Mouse (Mus musculus): ENCODE results near the gene Mrps10. TPM values are rescaled to one million over a fixed set of nuclear protein-coding genes. Genes with fewer than 3 reads are reported as not detected.
"Not testable (repeated sequence)": the region's sequence is repeated elsewhere in the genome, so short reads cannot be mapped to it uniquely, and the experiment has no call there.

Mrps10 gene
- polyA plus RNA-seq, 1 experiment from 2014 or later: 72.9 TPM

DNA sequence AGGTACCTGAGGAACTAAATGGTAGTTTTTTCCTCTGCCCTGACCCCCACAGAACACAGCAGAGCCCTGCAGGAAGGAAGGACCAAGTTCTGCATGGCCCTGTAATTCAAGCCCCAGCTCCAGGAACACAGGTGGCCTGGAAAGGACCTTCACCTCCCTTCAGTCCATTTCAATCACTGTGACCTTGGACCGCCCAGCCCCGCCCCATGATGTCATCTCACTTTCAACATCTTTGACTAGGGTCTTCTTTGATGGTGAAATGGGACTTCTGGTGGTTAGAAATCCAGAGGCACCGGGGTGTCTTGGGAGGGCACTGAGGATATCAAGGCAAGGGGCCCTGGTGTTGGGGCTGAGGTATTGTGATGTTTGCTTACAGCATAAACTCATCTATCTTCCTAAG lies 52.9 kb downstream of the Mrps10 start:
- Histone ChIP-seq H3K4me1 (ENCODE audit: control insufficient read depth, insufficient read depth, low read length) (no peaks in the 10 kb centered on the region), H3K36me3 (ENCODE audit: control insufficient read depth, insufficient read depth, low read length) (no peaks in the 10 kb centered on the region), H3K4me2 (ENCODE audit: low read depth, low read length) (no peak overlapping the region), H3K9me3 (ENCODE audit: control insufficient read depth, low read length) (no peaks in the 10 kb centered on the region), H3K27me3 (replicated peaks; ENCODE audit: control insufficient read depth, insufficient read depth, low read length) (no peaks in the 10 kb centered on the region), H3K4me3 (ENCODE audit: low read depth, low read length) (no peak overlapping the region), H3K9ac (ENCODE audit: low read depth, low read length) (no peak overlapping the region), H3K27ac (replicated peaks; ENCODE audit: low read depth, low read length) (no peak overlapping the region)
- no peak for DNase-seq (ENCODE audit: low spot score)
- 79% methylated on average over 3 of the region's 3 CpGs for WGBS
- no peak for ATAC-seq (ENCODE audit: low read depth)

DNA sequence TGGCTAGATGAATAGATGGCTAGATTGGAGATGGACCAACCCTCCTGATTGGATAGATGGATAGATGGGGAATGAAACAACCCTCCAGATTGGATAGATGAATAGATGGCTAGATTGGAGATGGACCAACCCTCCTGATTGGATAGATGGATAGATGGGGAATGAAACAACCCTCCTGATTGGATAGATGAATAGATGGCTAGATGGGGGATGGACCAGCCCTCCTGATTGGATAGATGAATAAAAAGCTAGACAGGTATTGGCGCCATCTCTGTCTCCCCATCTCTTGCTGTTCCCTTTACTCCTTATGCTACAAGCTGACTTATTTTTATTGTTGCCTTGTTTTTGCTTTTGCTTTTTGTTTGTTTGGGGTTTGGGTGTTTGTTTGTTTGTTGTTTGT lies 53.9 kb downstream of the Mrps10 start:
- not testable (repeated sequence) for H3K27ac ChIP-seq (replicated peaks; ENCODE audit: low read depth, low read length); H3K9ac ChIP-seq (ENCODE audit: low read depth, low read length); H3K4me1 ChIP-seq (ENCODE audit: control insufficient read depth, insufficient read depth, low read length); H3K36me3 ChIP-seq (ENCODE audit: control insufficient read depth, insufficient read depth, low read length); H3K27me3 ChIP-seq (replicated peaks; ENCODE audit: control insufficient read depth, insufficient read depth, low read length); DNase-seq (ENCODE audit: low spot score); H3K4me2 ChIP-seq (ENCODE audit: low read depth, low read length); H3K4me3 ChIP-seq (ENCODE audit: low read depth, low read length); H3K9me3 ChIP-seq (ENCODE audit: control insufficient read depth, low read length); ATAC-seq (ENCODE audit: low read depth)
- 89% methylated on average over 1 of the region's 1 CpGs for WGBS

DNA sequence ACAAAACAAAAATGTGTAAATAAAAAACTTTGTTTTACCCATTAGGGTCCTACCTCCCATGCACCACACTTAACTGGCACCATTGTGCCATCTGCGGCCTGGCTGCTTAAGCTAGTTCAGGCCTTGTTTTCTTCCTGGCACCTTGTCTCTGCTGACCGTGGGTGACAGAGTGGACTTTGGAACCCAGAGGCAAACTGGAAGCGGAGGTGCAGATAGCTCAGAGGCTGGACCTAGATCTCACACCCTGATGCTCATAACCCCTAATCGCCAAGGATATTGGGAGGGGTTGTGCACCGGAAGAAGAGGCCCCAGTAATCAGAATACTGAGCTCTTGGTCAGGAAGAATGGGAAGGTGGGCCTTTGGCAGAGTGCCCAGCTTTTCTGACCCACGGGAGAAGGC lies 55.5 kb downstream of the Mrps10 start:
- 79% methylated on average over 6 of the region's 6 CpGs for WGBS
- H3K4me3 ChIP-seq (ENCODE audit: low read depth, low read length): no peak overlapping the region
- H3K4me2 ChIP-seq (ENCODE audit: low read depth, low read length): no peak overlapping the region
- H3K4me1 ChIP-seq (ENCODE audit: control insufficient read depth, insufficient read depth, low read length): no peaks in the 10 kb centered on the region
- DNase-seq (ENCODE audit: low spot score): no peak
- H3K36me3 ChIP-seq (ENCODE audit: control insufficient read depth, insufficient read depth, low read length): no peaks in the 10 kb centered on the region
- no peaks in the 10 kb centered on the region for H3K27me3 ChIP-seq (replicated peaks; ENCODE audit: control insufficient read depth, insufficient read depth, low read length)
- no peak for ATAC-seq (ENCODE audit: low read depth)
- no peak overlapping the region for H3K9ac ChIP-seq (ENCODE audit: low read depth, low read length)
- H3K27ac ChIP-seq (replicated peaks; ENCODE audit: low read depth, low read length): no peak overlapping the region
- H3K9me3 ChIP-seq (ENCODE audit: control insufficient read depth, low read length): no peaks in the 10 kb centered on the region

DNA sequence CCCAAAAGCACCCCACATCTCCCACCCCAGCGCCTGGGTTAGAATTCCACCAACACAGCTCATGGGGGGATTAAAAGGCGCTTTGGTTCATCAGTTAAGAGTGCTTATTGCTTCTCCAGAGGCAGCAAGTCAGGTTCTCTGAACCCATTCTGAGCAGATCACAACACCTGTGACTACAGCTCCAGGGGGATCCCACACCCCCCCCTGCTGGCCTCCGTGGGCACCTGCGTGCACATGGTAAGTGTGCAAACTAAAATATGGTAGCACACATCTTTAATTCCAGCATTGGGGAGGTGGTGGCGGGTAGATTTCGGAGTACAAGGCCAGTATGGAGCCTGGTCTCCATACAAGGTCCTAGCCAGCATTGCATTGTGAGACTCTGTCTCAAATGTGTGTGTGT lies 58.6 kb downstream of the Mrps10 start:
- H3K36me3 ChIP-seq (ENCODE audit: control insufficient read depth, insufficient read depth, low read length): no peaks in the 10 kb centered on the region
- no peak overlapping the region for H3K4me3 ChIP-seq (ENCODE audit: low read depth, low read length)
- no peak overlapping the region for H3K4me2 ChIP-seq (ENCODE audit: low read depth, low read length)
- WGBS: 73% methylated on average over 6 of the region's 6 CpGs
- H3K9ac ChIP-seq (ENCODE audit: low read depth, low read length): no peak overlapping the region
- ATAC-seq (ENCODE audit: low read depth) (no peak), DNase-seq (ENCODE audit: low spot score) (no peak)
- no peaks in the 10 kb centered on the region for H3K9me3 ChIP-seq (ENCODE audit: control insufficient read depth, low read length)
- no peak overlapping the region for H3K27ac ChIP-seq (replicated peaks; ENCODE audit: low read depth, low read length)
- H3K4me1 ChIP-seq (ENCODE audit: control insufficient read depth, insufficient read depth, low read length): no peaks in the 10 kb centered on the region
- H3K27me3 ChIP-seq (replicated peaks; ENCODE audit: control insufficient read depth, insufficient read depth, low read length): no peaks in the 10 kb centered on the region

DNA sequence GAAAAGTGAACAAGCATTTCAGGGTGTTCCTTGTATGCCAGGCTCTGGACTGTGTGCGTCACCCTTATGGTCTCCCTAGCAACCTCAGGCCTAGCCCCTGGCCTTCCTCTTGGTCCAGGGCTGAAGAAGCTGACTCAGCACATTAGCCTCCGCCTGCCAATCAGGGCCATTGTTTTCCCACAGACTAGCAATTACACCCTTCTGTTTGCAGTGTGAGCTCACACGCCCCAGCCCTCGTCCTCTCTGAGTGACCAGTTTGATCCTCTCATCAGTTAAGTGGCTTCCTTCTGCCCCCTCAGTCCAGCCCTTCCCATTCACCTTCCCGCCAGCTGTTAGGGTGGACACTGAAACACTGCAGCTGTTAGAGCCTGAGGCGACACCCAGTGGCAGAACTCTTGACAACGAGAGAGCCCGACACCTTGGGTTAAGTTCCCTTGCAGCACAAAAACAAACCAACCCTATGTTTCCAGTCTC lies 60.2 kb downstream of the Mrps10 start:
- Histone ChIP-seq H3K9me3 (ENCODE audit: control insufficient read depth, low read length) (no peaks in the 10 kb centered on the region), H3K4me3 (ENCODE audit: low read depth, low read length) (no peak overlapping the region), H3K4me2 (ENCODE audit: low read depth, low read length) (peak overlapping the region; percentile 25; the same call in 1 of the 2 replicates), H3K4me1 (ENCODE audit: control insufficient read depth, insufficient read depth, low read length) (no peaks in the 10 kb centered on the region), H3K9ac (ENCODE audit: low read depth, low read length) (no peak overlapping the region), H3K27ac (replicated peaks; ENCODE audit: low read depth, low read length) (no peak overlapping the region), H3K36me3 (ENCODE audit: control insufficient read depth, insufficient read depth, low read length) (no peaks in the 10 kb centered on the region), H3K27me3 (replicated peaks; ENCODE audit: control insufficient read depth, insufficient read depth, low read length) (no peaks in the 10 kb centered on the region)
- ATAC-seq (ENCODE audit: low read depth) (peak; percentile 56), DNase-seq (ENCODE audit: low spot score) (peak; percentile 70)
- WGBS: 12% methylated on average over 8 of the region's 8 CpGs

DNA sequence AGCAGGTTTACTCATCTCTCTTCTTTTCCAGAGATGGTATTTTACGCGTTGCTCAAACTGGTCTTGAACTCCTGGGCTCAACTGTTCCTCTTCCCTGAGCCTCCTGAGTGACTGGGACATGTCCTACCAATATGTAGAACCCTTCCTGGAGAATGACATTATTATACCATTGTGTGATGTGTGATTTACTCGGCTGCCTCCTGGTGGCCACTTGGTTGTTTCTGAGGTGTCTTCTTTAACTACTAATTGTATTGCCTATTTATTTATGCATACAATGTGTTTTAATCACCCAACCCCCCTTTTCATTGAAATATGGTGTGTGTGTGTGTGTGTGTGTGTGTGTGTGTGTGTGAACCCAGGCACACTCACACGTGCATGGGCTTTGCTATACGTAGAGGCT lies 62.1 kb downstream of the Mrps10 start:
- Histone ChIP-seq H3K4me1 (ENCODE audit: control insufficient read depth, insufficient read depth, low read length) (no peaks in the 10 kb centered on the region), H3K9ac (ENCODE audit: low read depth, low read length) (no peak overlapping the region), H3K27ac (replicated peaks; ENCODE audit: low read depth, low read length) (no peak overlapping the region), H3K36me3 (ENCODE audit: control insufficient read depth, insufficient read depth, low read length) (no peaks in the 10 kb centered on the region), H3K4me2 (ENCODE audit: low read depth, low read length) (no peak overlapping the region), H3K9me3 (ENCODE audit: control insufficient read depth, low read length) (no peaks in the 10 kb centered on the region), H3K27me3 (replicated peaks; ENCODE audit: control insufficient read depth, insufficient read depth, low read length) (0 out of 2 replicates have a peak, but pooled peaks cover 3% of the 10 kb centered on the region), H3K4me3 (ENCODE audit: low read depth, low read length) (no peak overlapping the region)
- DNase-seq (ENCODE audit: low spot score) (no peak), ATAC-seq (ENCODE audit: low read depth) (no peak)
- WGBS: 69% methylated on average over 5 of the region's 5 CpGs

Other genes starting within 250 kb of the Mrps10 start
- 0.37 and 0.50 TPM in 2 replicates for gene Guca1b, start 16.5 kb downstream of the Mrps10 start, polyA plus RNA-seq (2014; fragmentation: Nextera tagmentation; extraction: Ambion mirVana)
- gene Guca1a, start 31.7 kb downstream of the Mrps10 start, polyA plus RNA-seq (2014; fragmentation: Nextera tagmentation; extraction: Ambion mirVana): 5.7 and 6.5 TPM in 2 replicates
- gene AI661453, start 67.7 kb downstream of the Mrps10 start, polyA plus RNA-seq (2014; fragmentation: Nextera tagmentation; extraction: Ambion mirVana): 2.4 and 2.9 TPM in 2 replicates
- gene 1700001C19Rik, start 68.5 kb downstream of the Mrps10 start, polyA plus RNA-seq (2014; fragmentation: Nextera tagmentation; extraction: Ambion mirVana): 0.13 and 0.49 TPM in 2 replicates
- 19.5 and 24.3 TPM in 2 replicates for gene Taf8, start 133.4 kb downstream of the Mrps10 start, polyA plus RNA-seq (2014; fragmentation: Nextera tagmentation; extraction: Ambion mirVana)
- 519 TPM in 2 replicates for gene Ccnd3, start 136.2 kb downstream of the Mrps10 start, polyA plus RNA-seq (2014; fragmentation: Nextera tagmentation; extraction: Ambion mirVana)
- gene Bysl, start 242.6 kb downstream of the Mrps10 start, polyA plus RNA-seq (2014; fragmentation: Nextera tagmentation; extraction: Ambion mirVana): 21.3 and 22.4 TPM in 2 replicates
- gene Med20, start 242.7 kb downstream of the Mrps10 start, polyA plus RNA-seq (2014; fragmentation: Nextera tagmentation; extraction: Ambion mirVana): 47.7 and 50.2 TPM in 2 replicates
- 1.4 and 1.9 TPM in 2 replicates for gene Gm20517, start 242.7 kb downstream of the Mrps10 start, polyA plus RNA-seq (2014; fragmentation: Nextera tagmentation; extraction: Ambion mirVana)